16 mouse cellular contexts compared by ENCODE assay signal in the genomic region with DNA sequence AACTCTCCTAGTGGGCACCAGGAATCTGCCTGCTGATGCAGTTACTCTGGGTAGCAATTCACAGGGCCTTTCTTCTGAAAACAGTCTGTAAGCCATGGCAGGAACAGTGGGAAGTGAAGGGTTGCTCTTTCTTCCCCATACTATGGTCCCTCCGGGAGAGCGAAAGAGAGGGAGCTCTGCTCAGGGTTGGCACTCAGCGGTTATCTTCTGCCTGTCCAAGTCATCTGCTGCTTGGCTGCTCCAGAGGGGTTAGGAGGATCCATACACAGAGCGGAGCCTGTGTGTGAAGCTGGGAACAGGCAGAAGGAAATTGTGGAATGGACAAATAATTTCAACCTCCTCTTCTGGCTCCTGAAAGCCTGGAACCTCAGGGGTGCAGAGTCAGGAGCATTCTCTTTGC.
"Had no signal": no experiment of that assay in that cellular context is flagged by ENCODE, and none has a peak within 500 bp of the region (broad histone marks: within the 10 kb centered on the region; RNA-seq: fewer than 3 reads in every experiment).

No protein-coding gene starts in this region.

- DNase-seq: kidney, adult 18-20 months; kidney, postnatal 4 days; lung, adult 2 months; lung, postnatal 4 days; right cerebral cortex, adult 18-20 months; right cerebral cortex, postnatal 25 days; thymus, postnatal 4 days had no signal

- H3K9ac ChIP-seq: liver, embryonic 15.5 days; midbrain, embryonic 12.5 days had no signal

- H3K4me2 ChIP-seq: liver, embryonic 11.5 days; liver, embryonic 15.5 days; midbrain, embryonic 12.5 days had no signal

- H3K27ac ChIP-seq: kidney, postnatal 0 days; layer of hippocampus, adult 2 months; liver, embryonic 15.5 days; midbrain, embryonic 12.5 days; stomach, postnatal 0 days had no signal

- H3K4me3 ChIP-seq: layer of hippocampus, adult 2 months; liver, embryonic 15.5 days; megakaryocyte, embryonic 14.5 days; midbrain, embryonic 12.5 days had no signal

- ATAC-seq: lung, postnatal 0 days; midbrain, embryonic 16.5 days had no signal

- H3K9me3 ChIP-seq: liver, embryonic 15.5 days; megakaryocyte, embryonic 14.5 days; midbrain, embryonic 12.5 days had no signal

- H3K27me3 ChIP-seq: liver, embryonic 15.5 days; megakaryocyte, embryonic 14.5 days; midbrain, embryonic 12.5 days had no signal

- H3K4me1 ChIP-seq: liver, embryonic 15.5 days; megakaryocyte, embryonic 14.5 days; midbrain, embryonic 12.5 days had no signal

- H3K36me3 ChIP-seq: liver, embryonic 15.5 days; midbrain, embryonic 12.5 days had no signal
